In the genomic region with DNA sequence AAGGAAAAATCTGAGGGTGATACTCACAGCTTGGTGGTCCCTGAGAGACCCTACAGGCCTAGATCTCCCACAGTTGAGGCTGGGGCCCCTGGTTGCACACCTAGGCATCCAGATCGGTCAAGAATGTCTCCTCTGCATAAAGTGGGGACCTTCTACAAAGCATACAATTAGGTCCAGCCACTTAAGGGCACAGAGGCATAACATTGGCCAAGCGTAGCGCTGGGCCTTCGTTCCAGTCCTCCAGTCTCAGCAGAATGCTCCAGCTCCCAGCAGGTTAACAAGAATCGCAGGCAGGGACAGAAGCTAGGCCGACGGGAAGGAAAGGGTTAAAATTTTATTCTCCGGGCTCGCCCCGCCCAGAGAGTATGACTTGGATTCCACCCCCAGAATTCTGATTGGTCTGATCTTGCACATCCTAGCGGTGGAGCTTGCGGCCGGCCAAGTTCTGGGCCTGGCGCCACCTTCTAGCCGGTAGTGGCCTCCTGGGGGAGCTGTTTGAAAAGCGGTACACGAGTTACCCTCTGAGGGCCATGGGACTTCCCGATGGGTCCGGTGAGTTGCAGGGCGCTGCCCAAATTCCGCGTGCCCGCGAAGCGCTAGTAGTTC, we compare ENCODE assay signal across 8 mouse cellular contexts. TPM values are rescaled to one million over a fixed set of nuclear protein-coding genes. Genes with fewer than 3 reads are reported as not detected.
DNase-seq lines count a peak whose midpoint lies in the region; ATAC-seq lines count a peak whose summit lies in the region.

No protein-coding gene starts in this region.

- ATAC-seq in activated CD4-positive, CD25-positive, alpha-beta regulatory T cell, adult 4 months = peak; percentile 97
- peak; percentile 93 for ATAC-seq in hindbrain, embryonic 13.5 days (ENCODE audit: low FRiP score)

- 2% methylated on average over 25 of the region's 25 CpGs for WGBS in hindbrain, embryonic 13.5 days

- H3K27ac ChIP-seq in hindbrain, embryonic 13.5 days = peak overlapping the region; percentile 87

- peak overlapping the region; percentile 75 for H3K4me3 ChIP-seq in hindbrain, embryonic 13.5 days

- peaks cover 19% of the 10 kb centered on the region for H3K4me1 ChIP-seq in hindbrain, embryonic 13.5 days (replicated peaks)

- peak overlapping the region; percentile 83 for H3K9ac ChIP-seq in hindbrain, embryonic 13.5 days

- DNase-seq in cerebellum, postnatal 36 days = peak; percentile 91 to 93
- peak; percentile 76 to 86 for DNase-seq in frontal cortex, postnatal 25 days (ENCODE audit: low spot score in 2 of 2)
- peak; percentile 90 to 92 for DNase-seq in layer of hippocampus, postnatal 36 days
- peak; percentile 96 for DNase-seq in lung, postnatal 36 days
- DNase-seq in right cerebral cortex, adult 2 months (ENCODE audit: low spot score in 2 of 2) = peak; percentile 91 to 92
- DNase-seq in urinary bladder, postnatal 25 days (ENCODE audit: low spot score) = peak; percentile 78

- peak overlapping the region; percentile 86 for H3K4me2 ChIP-seq in hindbrain, embryonic 13.5 days

- H3K36me3 ChIP-seq in hindbrain, embryonic 13.5 days = peaks cover 65% of the 10 kb centered on the region

- H3K9me3 ChIP-seq in hindbrain, embryonic 13.5 days = no peaks in the 10 kb centered on the region

- H3K27me3 ChIP-seq in hindbrain, embryonic 13.5 days = no peaks in the 10 kb centered on the region

RNA-seq across cellular contexts. Expression of gene Slc26a6, which starts 0.7 kb away (rescaled TPM):
- 1 to 10 TPM; 6.0 to 9.3 TPM for polyA plus RNA-seq in activated CD4-positive, CD25-positive, alpha-beta regulatory T cell, adult 4 months (2017; shearing (Covaris generic))
- 15.1 and 16.1 TPM in 2 replicates for polyA plus RNA-seq in hindbrain, embryonic 13.5 days (2015; fragmentation: Nextera tagmentation; extraction: Ambion mirVana)
- total RNA-seq in layer of hippocampus, postnatal 36 days (2021) = 10 to 100 TPM; 17.9 to 23.1 TPM

RNA-seq across cellular contexts. Expression of gene Celsr3, which starts 27.6 kb away (rescaled TPM):
- not detected for polyA plus RNA-seq in activated CD4-positive, CD25-positive, alpha-beta regulatory T cell, adult 4 months (2017; shearing (Covaris generic))
- polyA plus RNA-seq in hindbrain, embryonic 13.5 days (2015; fragmentation: Nextera tagmentation; extraction: Ambion mirVana) = 13.8 and 14.3 TPM in 2 replicates
- 10 to 100 TPM; 60.6 to 73.4 TPM for total RNA-seq in layer of hippocampus, postnatal 36 days (2021)

RNA-seq across cellular contexts. Expression of gene Nckipsd, which starts 45.6 kb away (rescaled TPM):
- 1 to 10 TPM; 3.9 to 7.3 TPM for polyA plus RNA-seq in activated CD4-positive, CD25-positive, alpha-beta regulatory T cell, adult 4 months (2017; shearing (Covaris generic))
- 25.9 and 30.7 TPM in 2 replicates for polyA plus RNA-seq in hindbrain, embryonic 13.5 days (2015; fragmentation: Nextera tagmentation; extraction: Ambion mirVana)
- 10 to 100 TPM; 70.3 TPM for total RNA-seq in layer of hippocampus, postnatal 36 days (2021)

Comparison
In these comparisons a context has a peak if more than half of its experiments do, and no peak if none do; other contexts are left out.
1. Peak in every context shown above with its lines: DNase-seq, ATAC-seq, H3K4me3 ChIP-seq and H3K27ac ChIP-seq.
2. RNA of gene Celsr3, which starts 27.6 kb away (polyA plus RNA-seq): 13.8 to 14.3 TPM in hindbrain, embryonic 13.5 days; not detected in activated CD4-positive, CD25-positive, alpha-beta regulatory T cell, adult 4 months; every median in the first group is over 10 times any median in the second.